Mouse (Mus musculus): ENCODE data around the gene Nup153. TPM values are rescaled to one million over a fixed set of nuclear protein-coding genes. Genes with fewer than 3 reads are reported as not detected.

Gene Nup153
- polyA plus RNA-seq, 1 experiment, result 18.4 TPM

DNA sequence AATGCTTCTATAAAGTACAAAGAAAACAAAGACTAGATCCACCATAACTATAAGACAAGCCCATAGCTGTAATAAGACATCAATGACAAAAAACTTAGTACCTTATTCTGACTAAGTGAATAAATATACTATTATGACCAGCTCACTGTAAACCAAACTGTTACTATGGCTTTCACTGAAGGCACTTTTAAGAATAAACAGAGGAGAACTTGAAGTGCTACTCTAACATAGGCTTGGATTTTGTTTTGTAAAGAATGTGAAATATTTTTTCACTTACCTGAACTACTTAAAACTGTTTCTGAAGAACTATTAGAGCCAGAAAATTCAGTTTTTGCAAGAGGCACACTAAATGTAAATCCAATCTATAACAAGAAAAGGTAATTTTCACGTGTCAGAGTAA is 28.4 kb downstream of the Nup153 start:
- no peak for TF ChIP-seq MAX (IDR thresholded peaks at IDR 0.05)
- no peak for TF ChIP-seq FOSL1 (IDR thresholded peaks at IDR 0.05; ENCODE audit: insufficient read depth, low read length, poor library complexity, severe bottlenecking)
- TF ChIP-seq CTCF (IDR thresholded peaks at IDR 0.05; ENCODE audit: control insufficient read depth, insufficient read depth, insufficient read length), result no peak
- TF ChIP-seq CEBPB (IDR thresholded peaks at IDR 0.05; ENCODE audit: low read depth), result no peak
- no peak for TF ChIP-seq USF1 (IDR thresholded peaks at IDR 0.05; ENCODE audit: low read depth)
- no peak for TF ChIP-seq MYOD1 (IDR thresholded peaks at IDR 0.05; ENCODE audit: control insufficient read depth, insufficient read length, low read depth)
- no peak for TF ChIP-seq MYOG (IDR thresholded peaks at IDR 0.05; ENCODE audit: control insufficient read depth, extremely low read depth, insufficient read length)
- Histone ChIP-seq H3K79me2 (ENCODE audit: control insufficient read depth, insufficient read depth) (peaks cover 43% of the 10 kb centered on the region), H3K27me3 (ENCODE audit: control insufficient read depth, insufficient read depth, insufficient read length) (no peaks in the 10 kb centered on the region), H3K79me3 (ENCODE audit: low read depth) (peaks cover 19% of the 10 kb centered on the region), H3K36me3 (ENCODE audit: control insufficient read depth, insufficient read depth) (peaks cover 94% of the 10 kb centered on the region), H3ac (ENCODE audit: control insufficient read depth, insufficient read length, low read depth) (no peak overlapping the region), H3K4me3 (ENCODE audit: insufficient read depth, poor library complexity, severe bottlenecking) (no peak overlapping the region)

GRCm38 (mm10) chr13:46696788-46697187 is 31.0 kb downstream of the Nup153 start:
- Histone ChIP-seq H3K27me3 (ENCODE audit: control insufficient read depth, insufficient read depth, insufficient read length) (no peaks in the 10 kb centered on the region), H3ac (ENCODE audit: control insufficient read depth, insufficient read length, low read depth) (no peak overlapping the region), H3K79me2 (ENCODE audit: control insufficient read depth, insufficient read depth) (peaks cover 43% of the 10 kb centered on the region), H3K4me3 (ENCODE audit: insufficient read depth, poor library complexity, severe bottlenecking) (no peak overlapping the region), H3K36me3 (ENCODE audit: control insufficient read depth, insufficient read depth) (peaks cover 95% of the 10 kb centered on the region), H3K79me3 (ENCODE audit: low read depth) (peaks cover 23% of the 10 kb centered on the region)
- TF ChIP-seq MYOD1 (IDR thresholded peaks at IDR 0.05; ENCODE audit: control insufficient read depth, insufficient read length, low read depth) (no peak), USF1 (IDR thresholded peaks at IDR 0.05; ENCODE audit: low read depth) (no peak), MYOG (IDR thresholded peaks at IDR 0.05; ENCODE audit: control insufficient read depth, extremely low read depth, insufficient read length) (no peak), MAX (IDR thresholded peaks at IDR 0.05) (no peak), FOSL1 (IDR thresholded peaks at IDR 0.05; ENCODE audit: insufficient read depth, low read length, poor library complexity, severe bottlenecking) (no peak), CEBPB (IDR thresholded peaks at IDR 0.05; ENCODE audit: low read depth) (no peak), CTCF (IDR thresholded peaks at IDR 0.05; ENCODE audit: control insufficient read depth, insufficient read depth, insufficient read length) (no peak)

DNA sequence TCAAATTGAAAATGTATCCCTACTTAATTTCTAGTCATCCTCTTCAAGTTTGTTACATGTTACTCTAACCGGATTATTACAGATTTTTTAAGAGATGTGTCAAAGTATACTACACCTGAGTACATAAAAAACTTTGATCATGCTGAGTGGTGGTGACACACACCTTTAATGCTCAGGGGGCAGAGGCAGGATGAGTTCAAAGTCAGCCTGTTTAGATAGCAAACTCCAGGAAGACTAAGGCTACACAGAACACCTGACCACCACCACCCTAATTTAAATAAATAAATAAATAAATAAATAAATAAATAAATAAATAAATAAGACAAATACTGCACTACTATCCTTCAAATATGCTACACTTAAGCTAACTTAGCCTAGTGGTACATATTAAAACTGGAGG is 31.8 kb downstream of the Nup153 start:
- H3K79me3 ChIP-seq (ENCODE audit: low read depth), result peaks cover 26% of the 10 kb centered on the region

GRCm38 (mm10) chr13:46695296-46695908 is 32.3 kb downstream of the Nup153 start:
- peaks cover 31% of the 10 kb centered on the region for H3K79me3 ChIP-seq (ENCODE audit: low read depth)
- H3K4me3 ChIP-seq (ENCODE audit: insufficient read depth, poor library complexity, severe bottlenecking), result no peak overlapping the region
- H3K79me2 ChIP-seq (ENCODE audit: control insufficient read depth, insufficient read depth), result peaks cover 52% of the 10 kb centered on the region
- peaks cover 95% of the 10 kb centered on the region for H3K36me3 ChIP-seq (ENCODE audit: control insufficient read depth, insufficient read depth)
- no peak for TF ChIP-seq CEBPB (IDR thresholded peaks at IDR 0.05; ENCODE audit: low read depth)
- no peak for TF ChIP-seq USF1 (IDR thresholded peaks at IDR 0.05; ENCODE audit: low read depth)
- TF ChIP-seq FOSL1 (IDR thresholded peaks at IDR 0.05; ENCODE audit: insufficient read depth, low read length, poor library complexity, severe bottlenecking), result no peak
- TF ChIP-seq CTCF (IDR thresholded peaks at IDR 0.05; ENCODE audit: control insufficient read depth, insufficient read depth, insufficient read length), result no peak
- no peak for TF ChIP-seq MAX (IDR thresholded peaks at IDR 0.05)
- TF ChIP-seq MYOG (IDR thresholded peaks at IDR 0.05; ENCODE audit: control insufficient read depth, extremely low read depth, insufficient read length), result no peak
- no peak for TF ChIP-seq MYOD1 (IDR thresholded peaks at IDR 0.05; ENCODE audit: control insufficient read depth, insufficient read length, low read depth)
- no peaks in the 10 kb centered on the region for H3K27me3 ChIP-seq (ENCODE audit: control insufficient read depth, insufficient read depth, insufficient read length)
- no peak overlapping the region for H3ac ChIP-seq (ENCODE audit: control insufficient read depth, insufficient read length, low read depth)

More for the DNA sequence above, 31.8 kb downstream of the Nup153 start:
- peaks cover 46% of the 10 kb centered on the region for H3K79me2 ChIP-seq (ENCODE audit: control insufficient read depth, insufficient read depth)
- TF ChIP-seq FOSL1 (IDR thresholded peaks at IDR 0.05; ENCODE audit: insufficient read depth, low read length, poor library complexity, severe bottlenecking), result no peak
- H3K27me3 ChIP-seq (ENCODE audit: control insufficient read depth, insufficient read depth, insufficient read length), result no peaks in the 10 kb centered on the region
- H3K4me3 ChIP-seq (ENCODE audit: insufficient read depth, poor library complexity, severe bottlenecking), result no peak overlapping the region
- H3ac ChIP-seq (ENCODE audit: control insufficient read depth, insufficient read length, low read depth), result no peak overlapping the region
- peaks cover 95% of the 10 kb centered on the region for H3K36me3 ChIP-seq (ENCODE audit: control insufficient read depth, insufficient read depth)

DNA sequence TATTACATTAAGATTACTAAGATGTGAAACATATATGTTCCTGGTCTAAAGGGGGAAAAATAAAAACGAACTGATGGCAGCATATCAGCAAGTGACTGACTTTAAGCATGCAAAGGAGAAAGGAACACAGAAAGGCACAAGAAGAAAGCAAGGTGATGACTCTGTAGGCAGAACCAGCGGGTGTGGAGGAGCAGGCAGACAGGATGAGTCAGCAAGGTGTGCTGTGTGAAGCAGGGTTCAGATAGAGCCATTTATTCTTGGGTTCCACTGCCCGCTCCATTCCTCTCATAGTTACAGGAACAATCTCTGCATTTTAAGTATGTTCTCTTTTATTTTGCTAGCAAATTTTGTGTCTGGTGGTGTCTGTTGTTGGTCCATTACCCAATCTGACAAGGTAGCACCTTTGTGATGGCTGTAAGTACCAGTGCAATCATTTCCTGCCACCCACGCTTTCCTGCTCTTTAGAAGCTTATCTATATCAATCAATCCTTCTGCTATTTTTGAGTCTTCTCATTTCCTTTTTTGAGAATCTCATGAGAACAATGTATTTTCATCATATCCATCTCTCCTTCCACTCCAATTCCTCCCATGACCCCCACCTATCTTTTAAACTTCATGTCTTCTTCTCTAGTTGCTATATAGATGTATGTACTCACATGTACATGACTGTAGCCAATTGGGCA is 37.0 kb downstream of the Nup153 start:
- TF ChIP-seq CEBPB (IDR thresholded peaks at IDR 0.05; ENCODE audit: low read depth), result no peak
- no peak for TF ChIP-seq MYOG (IDR thresholded peaks at IDR 0.05; ENCODE audit: control insufficient read depth, extremely low read depth, insufficient read length)
- Histone ChIP-seq H3K4me3 (ENCODE audit: insufficient read depth, poor library complexity, severe bottlenecking) (no peak overlapping the region), H3K79me2 (ENCODE audit: control insufficient read depth, insufficient read depth) (peaks cover 90% of the 10 kb centered on the region), H3K36me3 (ENCODE audit: control insufficient read depth, insufficient read depth) (peaks cover 96% of the 10 kb centered on the region), H3ac (ENCODE audit: control insufficient read depth, insufficient read length, low read depth) (no peak overlapping the region), H3K27me3 (ENCODE audit: control insufficient read depth, insufficient read depth, insufficient read length) (no peaks in the 10 kb centered on the region), H3K79me3 (ENCODE audit: low read depth) (peaks cover 57% of the 10 kb centered on the region)

DNA sequence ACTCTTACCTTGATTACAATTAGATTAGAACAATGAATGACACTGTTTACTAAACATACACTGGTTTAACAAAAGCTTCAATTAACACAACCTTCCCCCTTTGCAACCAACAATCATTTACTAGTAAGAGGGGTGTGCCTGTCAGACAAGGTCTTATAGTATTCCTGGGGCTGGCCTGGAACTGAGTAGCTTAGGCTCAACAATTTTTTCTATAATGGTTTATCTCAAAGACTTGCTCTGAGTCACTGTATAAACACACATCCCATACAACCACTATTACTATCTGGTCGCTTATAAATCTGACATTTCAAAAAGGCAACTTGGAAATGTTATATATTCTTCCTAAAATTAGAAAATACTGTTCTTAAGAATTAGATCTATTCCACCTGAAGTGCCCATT is 44.4 kb downstream of the Nup153 start:
- H3K79me2 ChIP-seq (ENCODE audit: control insufficient read depth, insufficient read depth), result peaks cover 52% of the 10 kb centered on the region
- peaks cover 84% of the 10 kb centered on the region for H3K36me3 ChIP-seq (ENCODE audit: control insufficient read depth, insufficient read depth)
- TF ChIP-seq MYOG (IDR thresholded peaks at IDR 0.05; ENCODE audit: control insufficient read depth, extremely low read depth, insufficient read length), result no peak
- TF ChIP-seq MYOD1 (IDR thresholded peaks at IDR 0.05; ENCODE audit: control insufficient read depth, insufficient read length, low read depth), result no peak
- no peak for TF ChIP-seq USF1 (IDR thresholded peaks at IDR 0.05; ENCODE audit: low read depth)
- no peak for TF ChIP-seq CTCF (IDR thresholded peaks at IDR 0.05; ENCODE audit: control insufficient read depth, insufficient read depth, insufficient read length)
- TF ChIP-seq MAX (IDR thresholded peaks at IDR 0.05), result no peak
- no peak for TF ChIP-seq FOSL1 (IDR thresholded peaks at IDR 0.05; ENCODE audit: insufficient read depth, low read length, poor library complexity, severe bottlenecking)
- TF ChIP-seq CEBPB (IDR thresholded peaks at IDR 0.05; ENCODE audit: low read depth), result no peak
- H3K27me3 ChIP-seq (ENCODE audit: control insufficient read depth, insufficient read depth, insufficient read length), result no peaks in the 10 kb centered on the region
- no peak overlapping the region for H3ac ChIP-seq (ENCODE audit: control insufficient read depth, insufficient read length, low read depth)
- H3K79me3 ChIP-seq (ENCODE audit: low read depth), result peaks cover 16% of the 10 kb centered on the region
- no peak overlapping the region for H3K4me3 ChIP-seq (ENCODE audit: insufficient read depth, poor library complexity, severe bottlenecking)

All from C2C12 (cell line).